Mouse (Mus musculus) gastrocnemius, postnatal 14 days (tissue): Measurements from ENCODE around the gene Nkiras1. TPM values are rescaled to one million over a fixed set of nuclear protein-coding genes. Genes with fewer than 3 reads are reported as not detected.
"Not testable (repeated sequence)": the region's sequence is repeated elsewhere in the genome, so short reads cannot be mapped to it uniquely, and the experiment has no call there.

Experiments
- DNase-seq: peaks from one replicate; pipeline ENCODE4 v3.0.0; 2021; ENCODE audit warnings: mixed read lengths
- intact Hi-C: fragments of 180-260 bp; cut with DNase I; formaldehyde crosslinking; loops from one replicate; pipeline ENCODE4 v1.15.1; 2025; ENCODE audit warnings: low total_unique reads
- long read RNA-seq, 2 experiments: library from polyadenylated mRNA; stranded (forward); transcript quantifications; one replicate each; pipeline ENCODE4 v2.0.0; 2021
- total RNA-seq, 2 experiments: library from RNA; stranded (reverse); gene quantifications; 2 replicates each; pipeline ENCODE4 v1.2.3; 2021

Gene Nkiras1
- 10 to 100 TPM; 33.5 to 33.8 TPM for total RNA-seq
- long read RNA-seq, experiment 1, full-length matches to known transcripts = 37 of 45 reads
- long read RNA-seq, experiment 1, partial matches to known transcripts = 0 of 45 reads
- long read RNA-seq, experiment 1, other reads (novel, unspliced or antisense) = 8 of 45 reads
- long read RNA-seq, experiment 2, full-length matches to known transcripts = 36 of 49 reads
- long read RNA-seq, experiment 2, partial matches to known transcripts = 1 of 49 reads
- long read RNA-seq, experiment 2, other reads (novel, unspliced or antisense) = 12 of 49 reads

GRCm38 (mm10) chr14:18270529-18271441 lies at the start of gene Nkiras1, which contains the start of gene Rpl15:
Nkiras1 (plus strand) TSS chr14:18271136.
Rpl15 (minus strand) TSS chr14:18271391.
- DNase-seq = peak; percentile 99
- intact Hi-C loops = no loop called here

DNA sequence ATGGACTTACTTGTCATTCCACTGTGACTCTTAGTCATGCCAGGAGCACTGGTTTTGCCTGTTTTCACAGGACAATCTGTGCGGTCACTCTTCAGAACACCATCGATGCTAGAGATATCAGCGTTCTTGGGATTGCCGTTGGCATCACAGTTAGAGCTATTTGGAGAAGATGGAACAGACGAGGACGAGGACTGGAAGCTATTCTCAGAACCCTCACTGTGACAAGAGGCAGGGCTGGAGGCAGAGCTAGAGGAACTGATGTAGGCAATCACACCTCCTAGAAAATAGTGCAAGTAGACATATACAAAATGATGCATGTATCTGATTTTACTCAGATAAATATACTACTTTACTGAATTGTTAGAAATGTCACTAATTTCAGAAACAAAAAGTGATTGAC lies 49.0 kb upstream of the Nkiras1 start:
- no peak for DNase-seq
- intact Hi-C loops = no loop called here

DNA sequence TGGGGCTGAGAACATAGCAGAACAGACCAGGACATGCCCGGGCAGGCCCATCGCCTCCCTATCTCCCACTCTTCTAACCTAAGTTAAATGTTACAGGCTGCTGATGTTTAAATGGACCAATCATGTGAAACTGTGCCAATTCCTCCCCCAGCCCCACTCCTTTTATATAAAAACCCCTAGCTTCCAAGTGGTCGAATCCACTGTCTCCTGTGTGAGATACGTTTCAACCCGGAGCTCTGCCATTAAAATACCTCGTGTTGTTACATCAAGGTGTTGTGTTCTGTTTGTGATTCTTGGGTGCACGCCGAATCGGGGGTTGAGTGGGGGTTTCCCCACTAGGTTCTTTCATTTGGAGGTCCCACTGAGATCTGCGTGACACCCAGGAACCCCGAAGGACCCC lies 45.5 kb upstream of the Nkiras1 start:
- DNase-seq, intact Hi-C loops: not testable (repeated sequence)

GRCm38 (mm10) chr14:18226181-18226580 lies 44.8 kb upstream of the Nkiras1 start:
- intact Hi-C loops, DNase-seq: not testable (repeated sequence)

DNA sequence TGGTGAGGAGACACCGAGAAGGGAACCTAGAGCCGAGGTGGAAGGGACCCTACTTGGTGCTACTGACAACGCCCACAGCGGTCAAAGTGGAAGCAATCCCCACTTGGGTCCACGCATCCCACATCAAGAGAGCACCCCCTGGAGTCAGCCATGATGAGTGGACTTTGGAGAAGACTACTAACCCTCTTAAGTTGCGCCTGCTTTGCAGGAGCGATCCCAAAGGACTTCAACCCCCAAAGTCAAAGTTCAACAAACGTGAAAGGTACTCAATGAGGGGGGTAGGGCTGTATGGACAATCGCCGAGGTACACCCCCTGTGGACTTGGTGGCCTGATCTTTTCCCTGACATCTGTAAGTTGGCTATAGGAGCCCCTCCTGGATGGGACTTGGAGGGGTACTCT lies 41.2 kb upstream of the Nkiras1 start:
- intact Hi-C loops, DNase-seq: not testable (repeated sequence)

- DNase-seq, intact Hi-C loops: not testable (repeated sequence)
These were observed 39.1 kb upstream of the Nkiras1 start for GRCm38 (mm10) chr14:18231866-18232265.

- intact Hi-C loops = no loop called here
These were observed 37.9 kb upstream of the Nkiras1 start for GRCm38 (mm10) chr14:18233076-18233475.

DNA sequence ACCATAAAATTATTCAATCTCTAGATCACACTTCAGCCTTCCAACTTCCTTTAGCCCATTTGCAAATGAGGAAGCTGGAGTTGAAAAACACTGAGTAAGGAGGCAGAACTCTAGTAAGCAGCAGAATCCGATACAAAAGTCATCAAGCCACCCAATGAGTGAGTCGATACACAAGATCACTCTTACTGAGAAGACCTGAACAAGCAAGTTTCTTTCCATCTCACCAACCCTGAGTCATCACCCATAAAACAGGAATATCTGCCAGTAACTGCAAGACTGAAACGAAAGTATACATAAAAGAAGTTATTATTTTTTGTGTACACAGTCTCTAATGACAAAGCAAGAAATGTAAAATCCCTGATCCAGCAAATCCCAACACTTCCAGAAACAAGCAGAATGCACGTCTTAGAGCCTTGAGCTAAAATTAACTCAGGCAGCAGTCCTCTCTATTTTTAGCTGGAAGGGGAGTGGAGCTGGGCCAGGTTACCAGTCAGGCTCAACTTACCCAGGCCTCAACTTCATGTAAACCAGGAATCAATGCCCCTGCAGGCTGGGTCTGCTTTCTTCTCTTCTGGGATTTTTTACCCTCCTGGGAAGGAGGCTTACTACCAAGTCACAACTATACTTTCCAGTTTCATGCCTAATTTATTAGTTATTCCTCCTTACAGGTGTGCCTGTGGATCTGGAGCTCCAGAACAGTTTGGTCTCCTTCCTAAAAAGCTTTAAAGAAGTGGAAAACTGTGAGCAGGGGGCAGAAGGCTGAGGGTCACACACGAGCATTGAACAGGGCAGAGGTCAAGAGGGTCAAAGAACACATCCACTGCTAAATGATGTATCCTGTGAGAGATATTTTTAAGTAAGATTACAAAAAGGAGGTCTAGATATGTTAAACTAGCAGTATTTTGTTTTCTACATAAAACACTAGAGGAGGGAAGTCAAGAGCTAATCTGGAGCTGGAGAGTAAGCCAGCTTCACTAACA lies 36.7 kb upstream of the Nkiras1 start:
- DNase-seq = peak; percentile 46
- intact Hi-C loops = no loop called here

More at GRCm38 (mm10) chr14:18233076-18233475, 37.9 kb upstream of the Nkiras1 start:
- DNase-seq = no peak

GRCm38 (mm10) chr14:18236496-18237235 lies 34.3 kb upstream of the Nkiras1 start:
- intact Hi-C loops, DNase-seq: not testable (repeated sequence)

DNA sequence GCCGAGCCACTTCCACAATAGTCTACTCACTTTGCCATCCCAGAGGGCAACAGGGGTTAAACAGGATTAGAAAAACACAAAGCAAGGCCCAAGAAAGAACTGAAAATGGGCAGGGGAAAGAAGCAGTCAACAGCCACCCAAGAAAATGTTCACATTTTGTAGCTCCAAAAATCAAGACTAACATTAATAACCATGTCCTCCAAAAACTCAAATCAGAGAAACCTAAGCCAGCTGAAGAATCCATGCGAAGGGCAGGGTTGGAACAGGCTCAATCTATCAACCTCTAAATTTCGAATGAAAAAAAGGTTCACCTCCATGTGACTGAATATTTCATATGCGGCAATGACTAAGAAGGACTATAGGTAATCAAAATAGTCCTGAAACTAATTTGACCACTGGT lies 33.6 kb upstream of the Nkiras1 start:
- intact Hi-C loops = no loop called here

DNA sequence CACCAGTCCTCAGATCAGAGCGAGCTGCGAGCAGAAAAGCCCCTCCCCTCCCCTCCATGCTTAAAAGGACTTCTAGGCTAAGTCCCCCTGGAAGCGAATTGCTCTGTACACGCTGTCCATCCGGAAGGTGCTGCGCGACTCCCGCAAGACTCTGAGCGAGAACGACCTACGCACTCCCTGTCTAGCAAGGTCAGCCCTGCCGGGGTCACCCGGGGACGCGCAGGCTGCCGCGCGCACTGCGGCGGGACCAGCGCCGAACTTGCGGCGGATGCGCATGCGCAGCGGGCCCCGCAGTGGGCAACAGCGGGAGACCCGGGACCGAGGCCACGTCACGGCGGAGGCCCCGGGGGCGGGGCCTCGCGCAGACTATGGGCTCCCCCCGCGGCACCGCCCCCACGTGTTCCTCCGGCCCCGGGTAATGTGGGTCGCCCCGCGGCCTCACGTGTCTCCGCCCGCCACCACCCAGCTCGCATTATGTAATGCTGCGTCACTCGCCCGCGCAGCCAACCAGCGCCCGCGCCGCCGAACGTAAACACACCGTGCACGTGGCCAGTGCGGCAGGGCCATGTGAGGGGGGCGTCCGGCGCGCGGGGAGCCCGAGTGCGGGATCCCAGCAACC lies 32.7 kb upstream of the Nkiras1 start:
- intact Hi-C loops = no loop called here

More for the DNA sequence above, 33.6 kb upstream of the Nkiras1 start:
- no peak for DNase-seq

DNA sequence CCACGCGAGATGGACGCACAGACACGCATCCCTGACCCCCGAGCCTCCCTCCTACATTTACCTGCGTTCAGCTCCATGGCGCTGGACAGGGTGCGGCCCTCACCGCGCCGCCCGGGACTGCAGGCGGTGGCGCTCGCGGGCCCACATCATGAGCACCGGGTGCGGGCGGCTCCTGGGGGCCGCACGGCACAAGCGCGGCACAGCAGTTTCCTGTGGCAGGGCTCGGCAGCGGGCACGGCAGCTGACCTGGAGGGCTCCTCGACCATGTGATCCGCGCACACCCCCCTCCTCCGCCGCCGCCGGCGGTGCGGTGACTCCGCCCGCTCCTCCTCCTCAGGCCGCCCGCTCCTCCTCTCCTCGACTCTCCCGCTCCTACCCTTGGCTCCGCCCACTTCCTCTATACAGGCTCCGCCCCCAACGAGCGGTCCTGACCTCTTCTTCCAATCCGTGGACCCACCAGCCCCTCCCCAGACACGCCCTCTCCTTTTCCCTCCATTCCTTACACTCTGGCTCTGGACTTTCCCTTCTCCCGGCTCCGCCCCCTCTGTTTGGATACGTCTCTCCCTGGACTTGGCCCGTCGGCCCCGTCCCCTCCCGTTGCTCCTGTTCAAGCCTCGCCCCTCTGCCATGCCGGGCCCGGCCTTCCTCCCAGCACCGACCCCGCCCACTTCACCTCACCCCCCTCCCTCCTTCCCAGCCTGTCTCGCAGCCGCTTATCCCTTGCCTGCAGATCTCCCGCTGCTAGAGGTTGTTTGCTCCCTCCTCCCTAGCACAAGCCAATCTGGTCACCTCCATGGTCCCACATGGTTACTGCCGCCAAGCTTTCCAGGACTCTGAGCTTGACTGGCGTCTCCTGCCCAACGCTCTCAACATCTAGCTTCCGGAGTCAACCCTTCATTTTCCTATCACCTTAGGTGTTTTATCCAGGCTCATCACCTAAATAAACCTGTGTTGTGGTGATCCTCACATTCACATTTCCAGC lies 31.9 kb upstream of the Nkiras1 start, which contains the start of gene Nr1d2:
Gene Nr1d2 (minus strand): TSS at position 378 of the 982 bp plus-strand sequence.
- intact Hi-C loops = no loop called here
- DNase-seq = peak; percentile 99

More for the DNA sequence above, 32.7 kb upstream of the Nkiras1 start:
- peak; percentile 99 for DNase-seq

DNA sequence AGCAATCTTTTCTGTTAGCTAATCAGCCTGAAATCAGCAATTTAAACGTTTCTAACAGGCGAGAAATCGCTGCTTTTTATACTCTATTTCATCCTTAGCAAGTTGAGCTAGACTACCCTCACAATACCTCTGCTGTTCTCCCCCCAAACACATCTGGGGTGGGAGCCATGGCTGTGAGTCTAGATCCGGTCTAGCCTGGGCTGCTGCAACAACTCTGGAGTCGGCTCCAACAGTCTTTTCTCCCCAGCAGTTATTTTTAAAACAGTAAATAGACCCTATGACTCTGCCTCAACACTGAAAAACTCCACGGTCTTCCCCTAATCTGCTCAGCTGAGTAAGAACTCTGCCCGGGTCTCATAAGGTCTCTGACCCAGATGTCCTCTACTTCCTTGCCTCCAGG lies 30.8 kb upstream of the Nkiras1 start:
- no peak for DNase-seq
- intact Hi-C loops = no loop called here

DNA sequence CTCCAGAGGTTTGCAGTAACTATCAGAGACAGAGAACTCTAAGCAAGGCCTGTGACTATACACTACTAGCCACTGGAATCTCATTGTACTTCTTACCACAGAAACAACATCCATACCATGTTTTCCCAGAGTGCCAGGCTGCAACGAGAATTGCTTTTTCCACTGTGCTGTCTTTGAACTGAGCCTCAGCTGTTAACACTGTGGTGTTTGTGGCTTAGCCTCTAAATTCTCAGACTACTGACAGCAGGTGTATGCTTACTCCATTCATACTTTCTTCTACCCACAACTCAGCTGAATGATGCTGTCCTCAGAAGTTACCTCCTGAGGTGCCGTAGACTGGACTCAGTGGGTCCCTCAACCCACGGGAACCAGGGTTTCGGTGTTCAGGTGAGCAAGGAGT lies 29.1 kb upstream of the Nkiras1 start:
- intact Hi-C loops = no loop called here

GRCm38 (mm10) chr14:18242638-18243130 lies 28.3 kb upstream of the Nkiras1 start:
- peak; percentile 8 for DNase-seq
- intact Hi-C loops = no loop called here

More for the DNA sequence above, 29.1 kb upstream of the Nkiras1 start:
- no peak for DNase-seq

DNA sequence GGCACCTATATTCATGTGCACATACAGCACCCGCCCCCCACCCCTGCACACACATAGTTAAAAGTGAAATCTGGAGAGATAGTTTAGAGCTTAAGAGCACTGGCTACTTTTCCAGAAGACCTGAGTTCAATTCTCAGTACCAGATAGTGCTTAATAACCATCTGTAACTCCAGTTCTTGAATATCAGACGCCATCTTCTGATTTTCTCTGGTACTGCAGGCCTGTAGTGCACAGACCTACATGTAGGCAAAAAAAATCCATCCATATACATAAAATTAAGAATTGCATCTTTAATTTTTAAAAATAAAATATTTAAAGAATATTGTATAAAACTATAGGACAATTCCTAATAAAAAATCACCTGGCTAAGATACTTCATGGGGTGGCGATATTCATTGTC lies 9.7 kb upstream of the Nkiras1 start:
- DNase-seq = no peak
- intact Hi-C loops = no loop called here

DNA sequence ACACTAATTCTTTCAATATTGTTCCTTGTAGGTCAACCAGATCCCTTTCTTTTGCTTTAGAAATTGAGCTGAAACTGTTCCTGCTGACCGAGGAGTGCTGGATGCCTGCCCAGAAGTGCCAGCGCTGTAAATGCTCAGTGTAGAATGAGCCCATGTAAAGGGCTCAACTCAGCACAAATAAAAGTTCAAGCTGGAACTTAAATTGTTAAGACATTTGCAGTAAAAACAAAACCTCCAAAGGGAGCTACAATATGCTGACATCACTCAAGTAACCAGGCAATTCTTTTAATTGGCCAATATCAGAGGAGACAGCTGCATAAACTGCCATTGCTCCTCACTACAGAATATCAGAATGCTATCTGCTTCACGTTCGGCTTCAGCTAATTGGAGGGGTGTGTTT lies 7.5 kb upstream of the Nkiras1 start:
- DNase-seq = peak; percentile 13
- intact Hi-C loops = no loop called here
